Mouse (Mus musculus): ENCODE measurements at regions not wholly inside any gene's neighbourhood (a gene's known extent, or its start where the extent isn't known, plus 50 kb on each side); places are given as distances from the start of the nearest gene placed in this dataset.

DNA sequence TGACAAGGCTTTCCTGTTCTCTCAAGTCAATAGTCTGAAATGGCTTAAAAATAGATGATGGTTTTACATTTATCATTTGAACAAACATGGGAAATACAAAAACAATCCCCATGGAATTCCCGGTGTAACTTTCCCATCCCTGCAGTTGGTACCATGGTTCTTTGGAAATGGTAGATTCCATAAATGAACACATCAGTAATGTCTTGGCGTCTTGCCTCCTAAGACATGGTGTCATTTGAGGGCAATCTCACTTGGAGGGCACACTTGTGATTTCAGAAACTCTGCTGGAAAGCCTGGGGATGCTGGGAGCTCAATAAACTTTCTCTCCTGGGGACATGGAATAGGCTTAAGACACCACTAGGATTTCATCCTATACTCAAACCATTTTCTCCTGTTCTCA lies 306.8 kb downstream of the Nuf2 start:
- Histone ChIP-seq H3K27ac (no peak overlapping the region), H3K4me2 (no peak overlapping the region), H3K4me1 (no peaks in the 10 kb centered on the region), H3K36me3 (no peaks in the 10 kb centered on the region), H3K9me3 (no peaks in the 10 kb centered on the region), H3K4me3 (replicated peaks) (no peak overlapping the region), H3K27me3 (replicated peaks) (no peaks in the 10 kb centered on the region), H3K9ac (no peak overlapping the region)
- WGBS: 77% methylated on average over 2 of the region's 2 CpGs
- ATAC-seq (ENCODE audit: insufficient read depth, low FRiP score, low read depth): no peak

DNA sequence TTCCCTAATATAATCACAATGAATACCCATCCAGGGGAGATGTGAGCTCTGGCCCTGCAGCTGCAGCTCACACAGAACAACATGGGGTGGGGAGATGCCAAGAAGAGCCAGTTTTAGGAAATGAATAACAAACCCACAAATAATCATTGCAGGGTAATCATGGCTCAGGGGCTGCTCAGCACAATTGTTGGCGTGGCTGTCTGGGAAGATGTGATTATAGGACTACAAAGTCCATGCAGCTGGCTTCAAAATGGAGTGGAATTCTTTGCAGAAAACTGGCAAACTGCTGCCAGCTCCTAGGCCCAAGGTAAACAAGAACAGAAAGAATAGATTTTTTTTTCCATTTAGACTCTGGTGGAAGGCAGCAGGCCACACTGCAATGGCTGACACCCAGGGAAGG lies 343.6 kb downstream of the Nuf2 start:
- no peaks in the 10 kb centered on the region for H3K27me3 ChIP-seq (replicated peaks)
- H3K9me3 ChIP-seq: no peaks in the 10 kb centered on the region
- H3K4me1 ChIP-seq: no peaks in the 10 kb centered on the region
- H3K27ac ChIP-seq: no peak overlapping the region
- no peak overlapping the region for H3K4me3 ChIP-seq (replicated peaks)
- ATAC-seq (ENCODE audit: insufficient read depth, low FRiP score, low read depth): no peak
- H3K36me3 ChIP-seq: no peaks in the 10 kb centered on the region
- H3K4me2 ChIP-seq: no peak overlapping the region
- 44% methylated on average over 1 of the region's 1 CpGs for WGBS
- H3K9ac ChIP-seq: no peak overlapping the region

DNA sequence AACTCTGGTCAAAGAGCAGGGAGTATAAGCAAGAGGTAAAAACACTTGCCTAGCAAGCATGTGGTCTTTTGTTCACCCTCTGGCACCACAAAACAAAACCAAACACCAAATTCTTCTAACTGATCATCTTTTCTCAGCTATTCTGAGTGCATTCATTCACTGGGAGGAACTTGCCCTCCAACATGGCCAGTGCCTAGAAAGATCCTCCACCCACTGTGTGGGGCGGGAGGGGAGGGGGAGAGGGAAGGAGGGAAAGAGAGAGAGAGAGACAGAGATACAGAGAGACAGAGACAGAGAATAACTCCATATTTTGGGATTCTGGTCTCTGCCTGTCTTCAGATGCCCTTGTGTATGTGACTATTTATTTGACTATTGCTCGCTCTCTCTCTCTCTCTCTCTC lies 360.9 kb downstream of the Nuf2 start:
- Histone ChIP-seq H3K9me3 (no peaks in the 10 kb centered on the region), H3K4me1 (no peaks in the 10 kb centered on the region), H3K4me3 (replicated peaks) (no peak overlapping the region), H3K36me3 (no peaks in the 10 kb centered on the region), H3K27ac (no peak overlapping the region), H3K27me3 (replicated peaks) (no peaks in the 10 kb centered on the region), H3K9ac (no peak overlapping the region), H3K4me2 (no peak overlapping the region)
- ATAC-seq (ENCODE audit: insufficient read depth, low FRiP score, low read depth): no peak
- WGBS: 74% methylated on average over 2 of the region's 2 CpGs

DNA sequence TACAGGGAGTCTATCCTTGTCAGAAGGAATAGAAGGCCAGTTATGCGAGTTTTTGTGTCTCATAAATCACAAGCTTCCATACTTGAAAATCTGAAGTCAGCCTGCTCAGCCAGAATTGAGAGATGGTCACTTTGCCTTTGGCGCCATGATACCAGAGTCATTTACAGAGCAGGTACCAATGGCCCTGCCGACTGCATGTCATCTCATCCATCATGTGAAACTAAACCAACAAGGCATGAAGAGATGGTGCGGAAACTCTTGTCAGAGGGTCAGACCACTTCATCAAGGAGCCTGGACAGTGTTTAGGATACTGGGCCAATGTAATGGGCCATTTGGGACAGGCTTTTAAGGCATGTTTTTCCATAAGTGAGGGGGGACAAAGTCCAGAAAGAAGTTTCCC lies 363.2 kb downstream of the Nuf2 start:
- no peak for ATAC-seq (ENCODE audit: insufficient read depth, low FRiP score, low read depth)
- Histone ChIP-seq H3K9ac (no peak overlapping the region), H3K4me2 (no peak overlapping the region), H3K27me3 (replicated peaks) (no peaks in the 10 kb centered on the region), H3K36me3 (no peaks in the 10 kb centered on the region), H3K9me3 (no peaks in the 10 kb centered on the region), H3K27ac (no peak overlapping the region), H3K4me3 (replicated peaks) (no peak overlapping the region), H3K4me1 (no peaks in the 10 kb centered on the region)
- WGBS: 58% methylated on average over 4 of the region's 4 CpGs

DNA sequence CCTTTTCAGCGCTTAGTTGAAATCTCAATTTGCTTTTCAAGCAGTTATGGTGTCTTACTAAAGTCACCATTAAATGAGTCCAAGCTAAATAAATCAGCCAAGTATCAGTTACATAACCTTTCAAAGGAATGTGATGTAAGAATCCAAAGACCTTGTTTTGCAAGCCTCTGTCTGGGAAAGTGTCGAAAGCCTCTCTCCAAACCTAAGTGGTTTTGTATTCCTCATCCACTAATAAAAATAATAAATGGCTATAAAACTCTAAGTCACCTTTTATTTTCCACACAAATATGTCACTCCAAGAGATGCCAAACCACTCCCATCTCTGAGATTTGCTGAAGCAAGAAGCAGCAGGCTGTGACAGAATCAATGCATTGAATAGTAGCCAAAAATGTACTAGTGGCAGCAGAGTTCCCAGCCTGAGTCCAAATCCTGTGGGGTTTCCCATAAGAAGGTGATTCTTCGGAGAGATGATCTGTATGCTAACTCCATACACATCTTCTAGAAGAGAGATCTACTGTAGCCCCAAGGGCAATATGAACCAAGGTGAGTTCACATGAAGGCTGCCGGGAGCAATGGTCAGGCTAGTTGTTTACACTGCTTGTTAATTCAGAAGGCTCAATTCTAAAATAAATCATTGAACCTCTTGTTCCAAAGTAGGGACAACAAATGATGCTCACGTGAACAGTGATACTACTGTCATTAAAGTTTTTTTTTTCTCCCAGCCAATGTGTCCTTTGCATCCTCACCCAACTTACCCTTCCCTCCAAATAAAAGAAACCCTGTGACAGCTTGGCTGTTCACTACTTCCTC lies 365.0 kb downstream of the Nuf2 start:
- Histone ChIP-seq H3K4me1 (no peaks in the 10 kb centered on the region), H3K4me2 (no peak overlapping the region), H3K27ac (no peak overlapping the region), H3K36me3 (no peaks in the 10 kb centered on the region), H3K27me3 (replicated peaks) (no peaks in the 10 kb centered on the region), H3K9me3 (no peaks in the 10 kb centered on the region), H3K9ac (no peak overlapping the region), H3K4me3 (replicated peaks) (no peak overlapping the region)
- ATAC-seq (ENCODE audit: insufficient read depth, low FRiP score, low read depth): no peak
- 64% methylated on average over 5 of the region's 5 CpGs for WGBS

DNA sequence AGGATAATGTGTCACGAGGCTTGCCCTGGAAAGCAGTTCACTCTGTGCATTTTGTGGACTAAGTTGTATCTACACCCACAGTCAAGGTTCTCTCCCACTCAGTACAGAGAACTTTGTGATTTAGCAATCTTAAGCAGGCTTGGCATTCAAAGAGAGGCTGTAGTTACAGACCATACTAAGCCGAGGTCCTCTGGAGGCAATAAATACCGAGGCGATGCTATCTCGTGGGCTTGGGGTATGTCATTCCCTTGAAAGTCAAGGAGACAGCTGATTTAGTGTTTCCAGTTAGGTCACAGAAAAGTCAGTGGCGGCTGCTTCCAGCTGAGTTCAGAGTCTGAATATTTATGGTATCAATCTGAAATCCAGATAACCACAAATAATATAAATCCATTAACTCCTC lies 370.4 kb downstream of the Nuf2 start:
- Histone ChIP-seq H3K4me1 (no peaks in the 10 kb centered on the region), H3K27me3 (replicated peaks) (no peaks in the 10 kb centered on the region), H3K36me3 (no peaks in the 10 kb centered on the region), H3K9ac (no peak overlapping the region), H3K4me2 (no peak overlapping the region), H3K9me3 (no peaks in the 10 kb centered on the region), H3K4me3 (replicated peaks) (no peak overlapping the region), H3K27ac (peak overlapping the region; percentile 48; the same call in 1 of the 2 replicates)
- peak; percentile 63; the same call in 1 of the 2 replicates for ATAC-seq (ENCODE audit: insufficient read depth, low FRiP score, low read depth)
- 28% methylated on average over 6 of the region's 6 CpGs for WGBS

DNA sequence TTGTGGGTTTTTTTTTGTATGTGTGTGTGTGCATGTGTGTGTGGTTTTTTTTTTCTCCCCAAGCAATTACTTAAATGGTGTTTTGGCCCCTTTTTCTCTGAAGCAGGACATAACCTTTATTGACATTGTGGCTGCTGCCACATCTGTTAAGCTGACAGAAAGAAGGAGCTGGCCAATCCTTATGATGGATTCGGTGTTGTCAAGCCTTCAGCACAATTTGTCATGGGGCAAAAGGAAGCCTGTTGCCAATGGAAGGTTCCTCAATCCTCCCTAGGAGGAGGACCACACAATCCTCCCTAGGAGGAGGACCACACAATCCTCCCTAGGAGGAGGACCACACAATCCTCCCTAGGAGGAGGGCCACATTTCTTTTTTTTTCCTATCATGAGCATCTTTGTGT lies 371.0 kb downstream of the Nuf2 start:
- H3K4me3 ChIP-seq (replicated peaks): no peak overlapping the region
- no peaks in the 10 kb centered on the region for H3K4me1 ChIP-seq
- no peak overlapping the region for H3K9ac ChIP-seq
- H3K36me3 ChIP-seq: no peaks in the 10 kb centered on the region
- 48% methylated on average over 1 of the region's 1 CpGs for WGBS
- no peak overlapping the region; the same call in 1 of the 2 replicates for H3K27ac ChIP-seq
- no peak for ATAC-seq (ENCODE audit: insufficient read depth, low FRiP score, low read depth)
- no peaks in the 10 kb centered on the region for H3K27me3 ChIP-seq (replicated peaks)
- H3K4me2 ChIP-seq: no peak overlapping the region
- no peaks in the 10 kb centered on the region for H3K9me3 ChIP-seq

DNA sequence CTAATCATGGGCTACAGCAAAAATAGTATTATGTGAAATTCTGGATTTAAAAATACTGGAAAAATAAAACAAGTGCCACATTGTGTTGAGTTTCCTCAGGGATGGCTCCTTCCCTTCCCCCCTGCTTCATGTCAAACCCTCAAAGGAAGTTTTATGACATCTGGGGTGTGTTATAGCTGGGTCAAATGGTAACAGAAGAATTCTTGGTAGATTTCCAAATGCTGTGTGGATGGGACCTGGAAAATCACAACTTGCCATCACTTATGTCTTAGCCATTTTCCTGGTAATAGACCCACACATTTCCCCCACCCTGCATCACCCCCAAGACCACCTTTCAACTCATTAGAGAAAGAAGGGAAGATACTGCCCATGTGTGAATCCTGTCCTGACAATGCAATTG lies 371.5 kb downstream of the Nuf2 start:
- Histone ChIP-seq H3K9me3 (no peaks in the 10 kb centered on the region), H3K4me3 (replicated peaks) (no peak overlapping the region), H3K4me1 (no peaks in the 10 kb centered on the region), H3K27ac (no peak overlapping the region; the same call in 1 of the 2 replicates), H3K27me3 (replicated peaks) (no peaks in the 10 kb centered on the region), H3K36me3 (no peaks in the 10 kb centered on the region), H3K4me2 (no peak overlapping the region), H3K9ac (no peak overlapping the region)
- no peak for ATAC-seq (ENCODE audit: insufficient read depth, low FRiP score, low read depth)

DNA sequence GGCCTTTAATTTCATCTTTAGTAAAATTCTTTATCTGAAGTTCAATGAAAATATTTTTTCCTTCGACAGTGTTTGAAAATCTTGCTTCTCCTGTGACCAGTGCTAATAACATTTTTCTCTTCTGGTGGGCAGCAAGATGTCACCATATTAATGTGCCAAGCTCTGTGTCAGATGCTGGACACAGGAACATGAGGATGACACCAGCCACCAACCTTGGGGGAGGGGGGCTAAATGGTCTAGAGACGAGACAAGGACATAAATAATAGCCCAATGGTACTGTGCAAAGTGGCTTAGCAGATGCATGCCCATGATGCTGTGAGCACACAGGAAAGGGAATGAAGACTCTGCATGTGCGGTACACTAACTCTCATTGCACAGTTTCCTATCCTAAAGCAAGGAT lies 373.8 kb downstream of the Nuf2 start:
- ATAC-seq (ENCODE audit: insufficient read depth, low FRiP score, low read depth): no peak
- Histone ChIP-seq H3K4me3 (replicated peaks) (no peak overlapping the region), H3K9me3 (no peaks in the 10 kb centered on the region), H3K4me1 (no peaks in the 10 kb centered on the region), H3K36me3 (no peaks in the 10 kb centered on the region), H3K4me2 (no peak overlapping the region), H3K9ac (no peak overlapping the region), H3K27me3 (replicated peaks) (no peaks in the 10 kb centered on the region), H3K27ac (no peak overlapping the region)
- WGBS: 73% methylated on average over 3 of the region's 3 CpGs

DNA sequence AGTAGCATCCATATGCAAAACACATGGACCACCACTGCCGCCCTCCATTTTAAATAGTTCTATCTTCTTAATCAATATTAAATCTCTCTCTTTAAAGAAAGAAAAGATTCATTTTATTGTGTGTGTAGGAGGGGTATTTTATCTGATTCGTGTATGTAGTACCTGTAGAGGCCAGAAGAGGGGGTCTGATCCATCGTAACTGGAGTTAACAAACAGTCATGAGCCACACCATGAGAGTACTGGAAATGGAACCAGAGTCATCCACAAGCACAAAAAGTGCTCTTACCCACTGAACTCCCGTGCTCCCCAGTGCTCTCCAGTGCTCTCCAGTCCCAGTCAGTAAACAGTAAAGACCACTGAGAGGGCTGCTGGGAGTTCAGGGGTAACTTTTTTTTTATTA lies 374.4 kb downstream of the Nuf2 start:
- no peak for ATAC-seq (ENCODE audit: insufficient read depth, low FRiP score, low read depth)
- Histone ChIP-seq H3K4me3 (replicated peaks) (no peak overlapping the region), H3K27me3 (replicated peaks) (no peaks in the 10 kb centered on the region), H3K9ac (no peak overlapping the region), H3K4me1 (no peaks in the 10 kb centered on the region), H3K36me3 (no peaks in the 10 kb centered on the region), H3K9me3 (no peaks in the 10 kb centered on the region), H3K4me2 (no peak overlapping the region), H3K27ac (no peak overlapping the region)
- WGBS: 85% methylated on average over 4 of the region's 4 CpGs

DNA sequence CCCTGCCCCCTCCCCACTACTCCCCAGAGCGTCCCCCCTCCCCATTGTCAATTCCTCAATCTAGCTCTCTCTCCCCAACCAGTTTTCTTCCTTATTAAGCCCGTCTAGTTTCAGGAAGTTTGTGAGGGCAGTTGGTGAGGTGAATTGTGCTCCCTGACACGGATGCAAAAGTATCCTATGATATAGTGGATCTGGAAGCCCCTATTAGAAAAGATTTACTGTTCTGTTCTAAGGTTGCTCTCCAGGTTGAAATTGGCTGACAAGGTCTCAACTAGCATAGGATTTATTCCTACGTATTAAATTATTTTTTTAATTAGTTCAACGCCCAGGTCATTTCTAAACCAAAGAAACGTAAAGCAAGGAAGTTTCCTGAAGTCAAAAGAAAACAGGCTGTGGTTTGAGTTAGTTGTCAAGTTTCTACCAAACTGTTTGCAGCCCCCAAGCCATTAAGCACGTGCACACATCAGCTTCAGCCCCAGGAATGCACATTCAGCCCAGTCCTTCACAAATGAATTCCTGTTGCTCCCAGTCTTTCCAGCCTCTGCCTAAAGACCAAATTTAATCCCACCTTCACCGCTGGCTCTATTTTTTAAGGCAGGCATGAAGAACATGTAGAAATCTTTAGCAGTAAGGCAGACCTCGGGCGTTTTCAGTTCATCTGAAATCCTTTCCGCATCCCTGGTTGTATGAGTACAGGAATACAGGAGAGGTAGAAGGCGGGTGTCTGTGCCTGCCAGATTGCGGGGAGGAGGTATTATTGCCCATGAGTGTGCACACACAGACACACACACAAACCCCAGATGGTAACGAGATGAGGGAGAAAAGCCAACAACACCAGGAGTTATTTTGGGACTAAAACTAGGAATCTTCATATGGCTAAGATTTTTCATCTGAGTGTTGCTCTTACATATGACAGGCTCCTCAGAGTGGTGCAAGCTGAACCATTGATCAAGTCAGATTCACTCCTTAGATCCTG lies 375.5 kb downstream of the Nuf2 start:
- 61% methylated on average over 14 of the region's 14 CpGs for WGBS
- Histone ChIP-seq H3K9me3 (no peaks in the 10 kb centered on the region), H3K27me3 (replicated peaks) (no peaks in the 10 kb centered on the region), H3K27ac (no peak overlapping the region), H3K36me3 (no peaks in the 10 kb centered on the region), H3K4me1 (no peaks in the 10 kb centered on the region), H3K9ac (no peak overlapping the region), H3K4me2 (no peak overlapping the region), H3K4me3 (replicated peaks) (no peak overlapping the region)
- ATAC-seq (ENCODE audit: insufficient read depth, low FRiP score, low read depth): no peak

DNA sequence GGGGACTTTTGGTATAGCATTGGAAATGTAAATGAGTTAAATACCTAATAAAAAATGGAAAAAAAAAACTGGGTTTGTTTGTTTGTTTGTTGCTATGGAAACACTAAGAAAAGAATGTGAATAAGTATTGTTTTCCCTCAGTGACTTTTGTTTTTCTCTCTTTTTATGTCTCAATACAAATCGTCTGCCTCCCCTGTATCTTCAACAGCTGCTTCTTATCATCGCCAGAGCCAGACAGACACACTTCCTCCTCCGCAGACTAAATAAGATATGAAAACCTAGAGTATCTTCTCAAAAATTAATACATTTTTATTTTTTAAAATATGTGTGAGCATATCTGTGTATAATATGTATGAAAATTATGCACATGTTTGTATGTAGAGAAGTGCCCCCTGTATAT lies 389.0 kb downstream of the Nuf2 start:
- Histone ChIP-seq H3K27me3 (replicated peaks) (no peaks in the 10 kb centered on the region), H3K4me2 (no peak overlapping the region), H3K36me3 (no peaks in the 10 kb centered on the region), H3K4me1 (no peaks in the 10 kb centered on the region), H3K4me3 (replicated peaks) (no peak overlapping the region), H3K9ac (no peak overlapping the region), H3K27ac (no peak overlapping the region), H3K9me3 (no peaks in the 10 kb centered on the region)
- ATAC-seq (ENCODE audit: insufficient read depth, low FRiP score, low read depth): no peak
- 63% methylated on average over 3 of the region's 3 CpGs for WGBS
